Mouse (Mus musculus): Measurements from ENCODE around the gene Ift74. TPM values are rescaled to one million over a fixed set of nuclear protein-coding genes. Genes with fewer than 3 reads are reported as not detected.

The Ift74 gene
- polyA plus RNA-seq, 1 experiment from 2014 or later, result 21.5 TPM

- 60% methylated on average over 4 of the region's 4 CpGs for WGBS
- DNase-seq (ENCODE audit: low spot score), result no peak
- H3K27me3 ChIP-seq (ENCODE audit: insufficient read depth, poor library complexity, severe bottlenecking), result no peaks in the 10 kb centered on the region
- H3K4me1 ChIP-seq, result 0 out of 2 replicates have a peak, but pooled peaks cover 4% of the 10 kb centered on the region
- no peaks in the 10 kb centered on the region for H3K9me3 ChIP-seq
- no peak overlapping the region for H3K27ac ChIP-seq
- H3K4me3 ChIP-seq, result no peak overlapping the region
- no peaks in the 10 kb centered on the region for H3K36me3 ChIP-seq
Observed at GRCm38 (mm10) chr4:94711426-94711825, 97.1 kb downstream of the Ift74 start.

- no peaks in the 10 kb centered on the region for H3K9me3 ChIP-seq
- no peaks in the 10 kb centered on the region for H3K36me3 ChIP-seq
- no peak for DNase-seq (ENCODE audit: low spot score)
- no peak overlapping the region for H3K4me3 ChIP-seq
- no peak overlapping the region for H3K27ac ChIP-seq
- H3K27me3 ChIP-seq (ENCODE audit: insufficient read depth, poor library complexity, severe bottlenecking), result no peaks in the 10 kb centered on the region
- H3K4me1 ChIP-seq, result 0 out of 2 replicates have a peak, but pooled peaks cover 4% of the 10 kb centered on the region
Observed at GRCm38 (mm10) chr4:94713741-94714140, 99.5 kb downstream of the Ift74 start.

- WGBS, result 36% methylated on average over 6 of the region's 6 CpGs
- no peak for DNase-seq (ENCODE audit: low spot score)
- H3K27me3 ChIP-seq (ENCODE audit: insufficient read depth, poor library complexity, severe bottlenecking), result no peaks in the 10 kb centered on the region
Observed at GRCm38 (mm10) chr4:94715166-94715565, 100.9 kb downstream of the Ift74 start.

GRCm38 (mm10) chr4:94725799-94726198, 111.5 kb downstream of the Ift74 start:
- no peaks in the 10 kb centered on the region for H3K9me3 ChIP-seq
- H3K27ac ChIP-seq, result 0 out of 2 replicates have a peak overlapping the region, but pooled peaks have one; percentile 4
- no peak overlapping the region for H3K4me3 ChIP-seq
- no peak for DNase-seq (ENCODE audit: low spot score)
- H3K27me3 ChIP-seq (ENCODE audit: insufficient read depth, poor library complexity, severe bottlenecking), result no peaks in the 10 kb centered on the region
- WGBS, result 42% methylated on average over 4 of the region's 4 CpGs
- H3K4me1 ChIP-seq, result peaks cover 14% of the 10 kb centered on the region
- H3K36me3 ChIP-seq, result no peaks in the 10 kb centered on the region; the same call in 1 of the 2 replicates

More at GRCm38 (mm10) chr4:94715166-94715565, 100.9 kb downstream of the Ift74 start:
- Histone ChIP-seq H3K27ac (no peak overlapping the region), H3K36me3 (no peaks in the 10 kb centered on the region), H3K9me3 (no peaks in the 10 kb centered on the region), H3K4me3 (no peak overlapping the region), H3K4me1 (0 out of 2 replicates have a peak, but pooled peaks cover 4% of the 10 kb centered on the region)

GRCm38 (mm10) chr4:94732721-94733120, 118.4 kb downstream of the Ift74 start:
- no peak for DNase-seq (ENCODE audit: low spot score)
- Histone ChIP-seq H3K27ac (no peak overlapping the region), H3K36me3 (no peaks in the 10 kb centered on the region; the same call in 1 of the 2 replicates), H3K4me3 (no peak overlapping the region), H3K9me3 (no peaks in the 10 kb centered on the region), H3K4me1 (peaks cover 2% of the 10 kb centered on the region), H3K27me3 (ENCODE audit: insufficient read depth, poor library complexity, severe bottlenecking) (no peaks in the 10 kb centered on the region)

- no peak for DNase-seq (ENCODE audit: low spot score)
- Histone ChIP-seq H3K9me3 (no peaks in the 10 kb centered on the region), H3K27me3 (ENCODE audit: insufficient read depth, poor library complexity, severe bottlenecking) (no peaks in the 10 kb centered on the region), H3K4me1 (peaks cover 20% of the 10 kb centered on the region), H3K4me3 (no peak overlapping the region), H3K27ac (no peak overlapping the region), H3K36me3 (no peaks in the 10 kb centered on the region)
- 46% methylated on average over 5 of the region's 5 CpGs for WGBS
Observed at GRCm38 (mm10) chr4:94737326-94738295, 123.3 kb downstream of the Ift74 start.

- Histone ChIP-seq H3K27ac (peak within 1 kb of the TSS; percentile 79), H3K4me3 (peak within 1 kb of the TSS; percentile 49), H3K36me3 (no peaks in the 10 kb centered on the region), H3K9me3 (no peaks in the 10 kb centered on the region), H3K27me3 (ENCODE audit: insufficient read depth, poor library complexity, severe bottlenecking) (no peaks in the 10 kb centered on the region), H3K4me1 (peaks cover 20% of the 10 kb centered on the region)
- WGBS, result 48% methylated on average over 16 of the region's 16 CpGs
- no peak for DNase-seq (ENCODE audit: low spot score)
Observed at GRCm38 (mm10) chr4:94738838-94739731, 124.8 kb downstream of the Ift74 start, which contains the start of gene Tek. Gene Tek (plus strand): TSS chr4:94739289.

GRCm38 (mm10) chr4:94741824-94742223, 127.5 kb downstream of the Ift74 start:
- 39% methylated on average over 1 of the region's 1 CpGs for WGBS
- H3K4me3 ChIP-seq, result peak overlapping the region; percentile 32

More at GRCm38 (mm10) chr4:94741824-94742223, 127.5 kb downstream of the Ift74 start:
- Histone ChIP-seq H3K9me3 (no peaks in the 10 kb centered on the region), H3K4me1 (peaks cover 33% of the 10 kb centered on the region), H3K27ac (no peak overlapping the region), H3K36me3 (no peaks in the 10 kb centered on the region), H3K27me3 (ENCODE audit: insufficient read depth, poor library complexity, severe bottlenecking) (no peaks in the 10 kb centered on the region)
- DNase-seq (ENCODE audit: low spot score), result no peak

MicroRNA genes within 50 kb of the gene (microRNA counts, 519-probe panel; counts per million panel counts)
- 5,523 counts per million, percentile 49 among the panel's probes with 10 or more counts for microRNA mmu-miR-872

Small RNAs within 50 kb of the gene (microRNA-seq; reads per million reads assigned to microRNA genes)
- 1,685 reads per million, percentile 84 among the genes with 10 or more reads in this experiment for gene Mir872

Other genes starting within 250 kb of the Ift74 start
- not detected in 2 replicates for gene Gm10306, start 57.9 kb upstream of the Ift74 start, polyA plus RNA-seq (2016; fragmentation: Nextera tagmentation; extraction: Ambion mirVana)
- gene Caap1, start 57.7 kb upstream of the Ift74 start, polyA plus RNA-seq (2016; fragmentation: Nextera tagmentation; extraction: Ambion mirVana), result 13.4 and 21.3 TPM in 2 replicates
- 76.2 and 80.7 TPM in 2 replicates for gene Plaa, start 11.2 kb upstream of the Ift74 start, polyA plus RNA-seq (2016; fragmentation: Nextera tagmentation; extraction: Ambion mirVana)
- gene Lrrc19, start 35.7 kb downstream of the Ift74 start, polyA plus RNA-seq (2016; fragmentation: Nextera tagmentation; extraction: Ambion mirVana), result 0.36 and 0.65 TPM in 2 replicates
- gene Tek, start 124.8 kb downstream of the Ift74 start, polyA plus RNA-seq (2016; fragmentation: Nextera tagmentation; extraction: Ambion mirVana), result 41.4 and 63.6 TPM in 2 replicates